Mouse (Mus musculus): ENCODE results near the gene Matn4.

The Matn4 gene

GRCm38 (mm10) chr2:164405060-164405459, at the start of gene Matn4:
Gene Matn4, minus strand, starts transcription at chr2:164405160.
- DNase-seq (ENCODE audit: extremely low read depth, low read depth, low spot score): no peak

GRCm38 (mm10) chr2:164453887-164454500, 49.0 kb upstream of the Matn4 start:
- DNase-seq (ENCODE audit: extremely low read depth, low read depth, low spot score): no peak

DNA sequence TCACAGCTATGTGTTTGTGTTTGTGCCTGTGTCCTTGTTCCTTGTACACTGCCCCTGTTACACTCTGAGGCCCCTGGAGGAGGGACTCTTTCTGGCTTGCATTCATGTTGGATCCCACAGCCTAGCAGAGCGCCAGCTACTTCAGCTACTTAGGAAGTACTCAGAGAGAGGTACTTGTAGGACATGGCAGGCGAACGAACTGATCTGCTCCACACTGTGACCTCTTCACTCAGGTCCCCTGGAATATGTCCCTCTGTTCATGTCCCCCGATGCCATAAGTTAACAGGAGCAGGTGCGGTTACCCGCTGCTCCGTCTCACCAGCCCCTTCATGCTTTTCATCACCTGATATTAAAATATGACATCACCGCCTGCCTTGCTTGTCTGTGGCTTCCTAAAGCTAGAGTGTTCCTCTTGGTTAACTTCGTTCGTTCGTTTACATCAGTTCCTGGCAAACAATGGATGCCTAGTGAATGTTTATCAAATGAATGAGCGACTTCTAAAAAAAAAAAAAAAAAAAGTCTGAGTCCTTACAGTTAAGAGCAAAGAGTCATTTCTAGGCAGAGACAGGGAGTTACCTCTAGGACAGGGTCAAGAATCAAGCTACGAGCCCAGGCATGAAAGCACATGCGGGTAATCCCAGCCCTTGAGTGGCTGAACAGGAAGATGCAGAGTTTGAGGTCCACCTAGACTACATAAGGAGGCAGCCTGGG, 48.2 kb upstream of the Matn4 start:
- DNase-seq (ENCODE audit: extremely low read depth, low read depth, low spot score): no peak

GRCm38 (mm10) chr2:164452000-164452676, 47.2 kb upstream of the Matn4 start:
- DNase-seq (ENCODE audit: extremely low read depth, low read depth, low spot score): no peak

DNA sequence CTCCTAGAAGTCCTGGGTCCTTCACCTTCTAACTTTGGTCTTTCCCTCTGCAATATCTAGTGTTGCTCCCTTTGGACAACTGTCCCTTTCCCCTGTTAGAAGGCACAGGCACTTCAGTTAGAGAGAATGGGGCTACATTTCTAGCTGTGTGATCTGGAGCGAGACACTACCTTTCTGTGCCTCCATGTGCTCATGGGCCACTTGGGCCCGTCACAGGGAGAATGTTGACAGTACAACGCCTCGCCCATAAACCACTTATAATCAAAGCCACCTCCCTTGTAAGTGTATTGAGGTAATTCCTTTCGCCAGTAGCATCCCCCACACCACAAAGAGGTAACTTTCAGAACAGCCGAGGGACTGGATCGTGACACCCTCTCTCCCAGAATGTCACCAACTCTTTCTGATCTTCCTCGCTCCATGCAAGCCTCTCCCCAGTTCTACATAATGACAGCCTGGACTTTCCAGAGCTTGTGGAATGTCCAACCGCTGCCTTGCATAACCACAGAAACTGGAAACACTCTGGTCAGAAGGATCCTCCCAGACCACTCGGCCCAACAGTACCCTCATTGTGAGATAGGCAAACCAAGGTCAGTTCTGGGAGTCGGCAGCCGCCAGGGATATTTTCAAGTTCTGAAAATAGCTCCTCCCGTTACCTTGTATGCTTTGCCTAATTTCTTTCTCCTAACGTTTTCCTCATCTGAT, 44.5 kb upstream of the Matn4 start:
- no peak for DNase-seq (ENCODE audit: extremely low read depth, low read depth, low spot score)

DNA sequence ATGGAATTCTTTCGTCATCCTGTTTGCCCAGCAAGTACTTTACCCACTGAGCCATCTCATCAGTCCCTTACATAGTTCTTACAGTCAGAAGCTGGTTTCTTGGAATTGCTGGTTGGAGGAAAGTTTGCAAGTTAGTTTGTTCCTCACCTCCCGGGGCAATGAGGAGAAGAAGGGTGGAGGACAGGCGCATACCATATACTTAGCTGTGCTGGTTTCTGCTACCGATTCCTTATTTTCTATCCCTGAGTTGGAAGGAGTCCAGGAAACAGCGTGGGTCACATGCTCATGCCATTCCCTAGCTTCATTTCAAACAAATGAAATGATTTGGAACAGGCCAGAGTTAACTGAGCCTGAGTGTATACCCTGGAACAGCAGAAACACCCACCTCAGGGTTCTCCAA, 44.0 kb upstream of the Matn4 start:
- DNase-seq (ENCODE audit: extremely low read depth, low read depth, low spot score): no peak

GRCm38 (mm10) chr2:164448140-164448539, 43.2 kb upstream of the Matn4 start:
- no peak for DNase-seq (ENCODE audit: extremely low read depth, low read depth, low spot score)

DNA sequence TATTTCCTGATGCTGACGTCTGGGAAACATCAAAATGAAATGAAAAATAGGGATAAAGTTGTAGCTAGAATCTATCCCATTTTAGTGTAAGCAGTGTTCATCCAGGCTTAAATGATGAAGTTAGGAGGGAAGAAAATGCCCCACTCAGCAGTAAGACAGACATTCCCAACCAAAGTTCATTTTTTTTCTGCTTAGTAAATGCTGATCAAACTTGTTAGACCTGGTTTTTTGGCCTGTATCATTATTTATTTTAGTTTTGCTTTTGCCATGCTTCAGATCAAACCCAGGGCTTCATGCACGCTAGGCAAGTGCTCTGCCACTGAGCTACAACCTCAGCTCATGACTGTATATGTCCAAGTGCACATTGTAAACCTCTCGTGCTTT, 41.1 kb upstream of the Matn4 start:
- DNase-seq (ENCODE audit: extremely low read depth, low read depth, low spot score): no peak

GRCm38 (mm10) chr2:164445399-164446085, 40.6 kb upstream of the Matn4 start:
- DNase-seq (ENCODE audit: extremely low read depth, low read depth, low spot score): no peak

DNA sequence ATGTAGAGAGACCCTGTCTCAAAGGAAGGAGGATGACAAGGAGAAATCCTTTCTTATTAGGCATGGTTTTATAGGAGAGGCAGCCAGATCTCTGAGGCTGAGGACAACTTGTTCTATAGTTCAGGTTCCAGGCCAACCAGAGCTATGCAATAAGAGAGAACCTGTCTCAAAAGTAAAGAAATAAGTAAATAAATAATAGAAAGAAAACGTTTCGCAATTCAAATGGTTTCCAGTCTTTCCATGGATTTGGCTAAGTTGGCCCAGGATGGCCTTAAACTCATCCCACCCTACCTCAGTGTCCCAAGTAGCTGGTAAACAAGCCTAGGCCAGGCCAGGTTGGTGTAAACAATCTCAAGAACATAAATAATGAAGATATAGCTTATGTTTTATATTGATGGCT, 39.7 kb upstream of the Matn4 start:
- DNase-seq (ENCODE audit: extremely low read depth, low read depth, low spot score): no peak

DNA sequence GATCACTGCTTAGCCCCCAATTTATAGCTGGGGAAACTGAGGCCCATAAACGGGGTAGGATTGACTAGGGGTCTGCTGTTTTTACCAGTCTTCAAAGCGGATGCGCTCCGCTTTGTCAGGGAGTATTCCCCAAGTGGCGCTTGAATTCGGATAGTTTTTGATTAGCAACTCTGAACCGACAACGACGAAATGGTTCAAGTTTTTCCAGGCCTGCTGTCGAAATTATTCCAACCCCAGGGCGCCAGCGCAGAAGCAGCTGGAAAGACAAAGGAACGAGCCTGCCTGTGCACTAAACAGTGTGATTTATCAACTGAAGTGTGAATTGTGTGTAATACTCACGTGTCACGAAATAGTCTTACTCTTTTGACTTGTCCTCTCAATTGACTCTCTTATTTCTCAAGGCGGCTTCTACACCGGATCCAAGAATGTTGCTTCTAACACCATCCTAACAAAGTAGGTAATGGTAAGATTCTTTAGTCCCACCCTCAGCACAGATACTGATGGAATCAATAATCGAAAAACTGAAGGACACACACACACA, 38.6 kb upstream of the Matn4 start, which contains the start of gene Sdc4:
TSS of gene Sdc4 (minus strand) at position 428 of the 541 bp plus-strand sequence.
- no peak for DNase-seq (ENCODE audit: extremely low read depth, low read depth, low spot score)

- no peak for DNase-seq (ENCODE audit: extremely low read depth, low read depth, low spot score)
These were observed 38.1 kb upstream of the Matn4 start for GRCm38 (mm10) chr2:164443051-164443437.

GRCm38 (mm10) chr2:164442315-164443050, 37.5 kb upstream of the Matn4 start:
- no peak for DNase-seq (ENCODE audit: extremely low read depth, low read depth, low spot score)

DNA sequence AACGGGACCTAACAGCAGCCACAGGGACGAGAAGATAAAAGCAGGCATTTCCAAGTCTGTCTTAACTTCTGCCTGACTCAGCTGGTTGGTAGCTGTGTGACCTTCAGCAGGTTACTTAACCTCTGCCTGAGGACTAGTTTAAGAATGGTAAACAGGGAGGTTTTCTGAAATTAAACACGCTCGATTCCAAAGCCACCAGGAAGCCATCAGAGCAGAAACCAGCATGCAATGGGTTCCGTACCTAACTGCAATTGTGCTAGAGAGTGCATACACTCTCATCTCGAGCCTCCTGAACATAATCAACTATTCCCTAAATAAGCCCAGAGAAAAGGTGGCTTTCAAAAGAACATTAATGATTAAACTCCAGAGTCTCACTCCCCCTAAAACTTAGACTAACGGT, 36.8 kb upstream of the Matn4 start:
- DNase-seq (ENCODE audit: extremely low read depth, low read depth, low spot score): no peak

- DNase-seq (ENCODE audit: extremely low read depth, low read depth, low spot score): no peak
These were observed 36.2 kb upstream of the Matn4 start for GRCm38 (mm10) chr2:164441155-164441554.

DNA sequence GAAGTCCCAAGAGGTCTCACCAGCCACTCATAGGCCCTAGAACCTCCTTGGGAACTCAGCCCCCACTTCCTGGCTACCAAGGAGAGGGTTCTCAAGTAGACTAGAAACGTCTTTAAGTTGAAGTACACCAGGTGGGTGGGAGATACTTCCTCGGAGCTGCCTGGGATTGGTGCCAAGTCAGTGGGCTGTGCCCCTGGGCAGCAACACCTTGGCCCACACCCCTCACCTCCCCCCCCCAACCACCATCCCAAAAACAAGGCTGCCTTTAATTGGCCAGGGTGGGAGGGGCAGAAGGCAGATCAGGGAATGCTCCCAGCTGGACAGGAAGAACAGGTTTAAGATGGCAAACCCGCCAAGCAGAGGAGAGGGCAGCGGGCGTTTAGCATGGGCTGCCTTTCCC, 35.4 kb upstream of the Matn4 start:
- no peak for DNase-seq (ENCODE audit: extremely low read depth, low read depth, low spot score)

DNA sequence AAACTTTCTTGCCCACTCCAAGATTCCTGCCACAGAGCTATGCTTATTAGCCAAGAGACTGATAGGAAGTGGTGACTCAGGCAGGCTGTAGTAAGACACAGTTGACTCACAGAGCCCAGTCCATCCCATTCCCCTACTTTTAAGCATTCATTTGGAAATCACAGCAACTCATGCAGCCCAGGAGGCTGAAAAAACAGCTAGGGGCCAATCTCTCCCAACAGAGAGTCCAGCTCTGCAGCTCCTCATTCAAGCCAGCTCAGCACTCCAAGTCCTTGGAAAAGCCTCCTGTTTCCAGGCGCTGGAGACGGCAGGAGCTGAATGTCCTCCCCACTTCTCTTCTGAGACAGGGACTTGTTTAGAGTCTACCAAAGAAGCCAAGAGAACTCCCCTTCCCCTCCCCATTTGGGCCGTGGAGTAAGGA, 34.1 kb upstream of the Matn4 start:
- no peak for DNase-seq (ENCODE audit: extremely low read depth, low read depth, low spot score)

GRCm38 (mm10) chr2:164438257-164438656, 33.3 kb upstream of the Matn4 start:
- DNase-seq (ENCODE audit: extremely low read depth, low read depth, low spot score): no peak

- DNase-seq (ENCODE audit: extremely low read depth, low read depth, low spot score): no peak
These were observed 32.8 kb upstream of the Matn4 start for GRCm38 (mm10) chr2:164437710-164438109.

DNA sequence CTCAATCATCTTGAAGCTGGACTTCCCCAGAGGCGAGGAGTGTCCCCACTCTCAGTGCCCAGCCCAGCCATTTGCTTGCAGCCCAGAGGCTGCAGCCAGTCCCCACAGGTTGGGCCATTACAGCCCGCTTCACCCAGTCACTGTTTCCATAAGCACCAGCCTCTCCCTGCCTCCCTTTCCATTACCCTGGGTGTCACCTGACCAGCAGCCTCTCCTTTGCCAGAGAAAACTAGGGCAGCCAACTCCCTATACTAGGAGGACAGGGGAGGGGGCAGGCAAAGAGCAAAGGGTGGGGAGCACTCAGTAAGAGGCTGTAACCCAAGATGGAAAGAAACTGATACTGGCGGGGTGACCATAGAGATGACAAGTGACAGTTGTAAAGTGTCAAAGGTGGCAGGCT, 32.0 kb upstream of the Matn4 start:
- no peak for DNase-seq (ENCODE audit: extremely low read depth, low read depth, low spot score)

All from fat pad, adult 2 months (tissue).